Mouse (Mus musculus): ENCODE measurements around the gene Kcnc1.

Gene Kcnc1

GRCm38 (mm10) chr7:46390226-46390625 lies 6.1 kb upstream of the Kcnc1 start:
- POLR2A ChIA-PET: interaction anchor here in 1 of 4 experiments (1.4 kb wide), 1 partner anchor 217 kb away, joined by 5 read pairs; no protein-coding TSS in a partner anchor
- CTCF ChIA-PET: interaction anchor here in 2 of 4 experiments (0.6 to 1.4 kb wide), 3 partner anchors 10 to 249 kb away, joined by 4 read pairs; partner anchors contain the start of gene Sergef (in 1 of the 2)

DNA sequence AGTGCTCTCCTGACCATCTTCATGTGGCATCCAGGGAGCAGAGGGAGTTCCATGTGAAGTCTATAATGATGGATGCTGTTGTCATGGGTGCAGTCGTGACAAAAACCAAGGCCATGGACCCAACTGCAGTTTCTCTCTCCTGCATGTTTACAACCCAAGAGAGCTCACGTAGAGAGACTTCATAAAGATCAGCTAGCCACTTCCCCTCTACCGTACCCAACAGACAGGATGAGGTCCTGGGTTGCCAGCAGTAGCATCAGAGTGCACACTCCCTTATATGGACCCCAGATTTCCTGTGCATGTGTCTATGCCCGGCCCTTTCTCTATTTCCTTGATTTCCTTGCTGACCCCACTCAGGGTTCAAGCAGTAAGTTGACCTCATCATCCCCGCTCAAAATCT lies 4.6 kb upstream of the Kcnc1 start:
- ChIA-PET POLR2A (interaction anchor here in 2 of 4 experiments (1.7 to 2.1 kb wide), 2 partner anchors 10 to 210 kb away, joined by 4 to 7 read pairs; no protein-coding TSS in a partner anchor), CTCF (interaction anchor here (0.7 to 4.0 kb wide), 14 partner anchors 12 to 319 kb away, joined by 3 to 96 read pairs (median 20); partner anchors contain the start of genes Myod1 (in 1 of the 4) and Saal1 (in 1 of the 4))

DNA sequence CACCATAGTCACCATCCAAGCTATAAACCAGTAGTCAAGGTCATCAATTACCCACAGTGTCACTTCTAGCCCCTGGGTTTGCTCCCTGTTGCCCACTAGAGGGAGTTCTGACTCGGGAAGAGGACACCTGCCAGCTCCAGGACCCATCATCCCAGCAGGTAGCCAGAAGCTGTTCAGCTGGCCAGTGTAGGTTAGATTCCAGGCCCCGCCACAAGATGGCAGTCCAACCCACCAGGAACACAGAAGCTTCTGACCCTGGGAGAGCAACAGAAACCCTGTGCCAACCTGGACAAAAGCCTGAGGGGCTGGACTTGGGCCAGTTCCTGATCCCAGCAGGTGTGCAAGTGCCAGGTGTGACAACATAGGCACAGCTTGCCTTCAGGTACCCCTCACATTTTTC lies 3.2 kb upstream of the Kcnc1 start:
- CTCF ChIA-PET: interaction anchor here (0.5 to 4.0 kb wide), 133 partner anchors 9 to 650 kb away, joined by 3 to 96 read pairs (median 5); partner anchors contain the start of genes Myod1 (in 2 of the 4), Sergef (in 2 of the 4), Saal1 (in 1 of the 4) and Ush1c (in 1 of the 4)
- POLR2A ChIA-PET: interaction anchor here (0.6 to 2.2 kb wide), 20 partner anchors 9 to 676 kb away, joined by 3 to 14 read pairs (median 3); no protein-coding TSS in a partner anchor

DNA sequence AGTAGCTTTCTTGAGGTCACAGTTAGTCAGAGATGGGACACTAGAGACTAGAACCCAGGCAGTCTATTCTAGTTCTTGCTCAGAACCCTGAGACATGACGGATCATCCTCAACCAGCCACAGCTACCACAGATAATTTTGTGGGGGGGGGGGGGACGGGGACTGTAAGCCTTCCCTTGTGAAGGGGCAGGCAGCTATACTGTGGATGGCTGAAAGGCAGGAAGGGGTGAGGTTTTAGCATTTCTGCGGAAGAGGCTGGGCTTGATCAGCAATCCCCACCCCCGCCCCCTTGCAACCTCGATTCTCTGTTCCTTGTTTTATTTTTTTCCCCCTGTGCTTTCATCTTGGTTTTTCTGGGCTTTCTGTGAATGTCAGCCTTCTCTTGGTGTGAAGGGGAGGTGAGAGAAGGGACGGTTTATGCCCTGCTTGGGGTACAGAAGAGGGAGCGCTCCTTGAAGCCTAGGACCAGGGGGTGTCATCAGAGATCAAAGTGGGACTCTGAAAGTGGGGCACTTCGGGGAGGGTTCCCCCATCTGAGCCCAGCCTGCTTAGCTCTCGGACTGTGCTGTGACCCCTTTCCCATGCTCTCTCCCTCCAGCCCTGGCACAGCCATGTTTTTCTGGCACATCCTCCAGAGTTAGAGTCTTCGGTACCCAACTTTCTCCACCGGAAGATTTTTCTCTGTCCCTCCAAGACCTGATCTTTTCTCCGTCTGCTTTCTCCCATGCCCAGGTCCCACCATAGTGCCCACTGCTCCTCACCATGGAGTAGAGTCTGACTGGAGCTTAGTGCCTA lies 2.4 kb upstream of the Kcnc1 start:
- ChIA-PET CTCF (interaction anchor here (0.5 to 4.0 kb wide), 109 partner anchors 8 to 622 kb away, joined by 3 to 96 read pairs (median 5); partner anchors contain the start of genes Myod1 (in 2 of the 4), Sergef (in 2 of the 4), Saal1 (in 1 of the 4) and Ush1c (in 1 of the 4)), POLR2A (interaction anchor here (0.6 to 2.2 kb wide), 14 partner anchors 8 to 677 kb away, joined by 3 to 14 read pairs (median 3); no protein-coding TSS in a partner anchor)

DNA sequence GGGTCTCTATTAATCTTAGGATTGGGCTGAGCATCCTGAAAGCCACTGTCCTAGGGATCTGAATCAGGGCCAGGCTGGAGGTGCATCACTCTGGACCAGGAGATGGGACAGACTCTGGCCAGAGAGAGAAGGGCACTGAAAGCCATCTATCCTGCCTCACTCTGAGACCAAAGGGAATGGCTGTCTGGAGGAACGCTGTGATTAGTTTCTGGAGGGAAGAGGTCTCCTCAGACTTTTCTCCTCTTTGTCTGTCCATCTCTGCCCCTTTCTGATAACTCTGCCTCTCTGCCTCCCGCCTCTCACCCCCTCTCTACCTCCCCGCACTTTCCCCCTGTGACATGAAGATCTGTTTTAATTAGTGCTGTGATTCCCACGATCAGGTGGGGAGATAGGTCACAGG lies 1.4 kb upstream of the Kcnc1 start:
- POLR2A ChIA-PET: interaction anchor here in 2 of 4 experiments (1.1 to 1.6 kb wide), 2 partner anchors 207 to 211 kb away, joined by 3 to 4 read pairs; no protein-coding TSS in a partner anchor
- CTCF ChIA-PET: interaction anchor here in 2 of 4 experiments (0.5 to 4.0 kb wide), 5 partner anchors 9 to 212 kb away, joined by 4 to 96 read pairs (median 20); no protein-coding TSS in a partner anchor

DNA sequence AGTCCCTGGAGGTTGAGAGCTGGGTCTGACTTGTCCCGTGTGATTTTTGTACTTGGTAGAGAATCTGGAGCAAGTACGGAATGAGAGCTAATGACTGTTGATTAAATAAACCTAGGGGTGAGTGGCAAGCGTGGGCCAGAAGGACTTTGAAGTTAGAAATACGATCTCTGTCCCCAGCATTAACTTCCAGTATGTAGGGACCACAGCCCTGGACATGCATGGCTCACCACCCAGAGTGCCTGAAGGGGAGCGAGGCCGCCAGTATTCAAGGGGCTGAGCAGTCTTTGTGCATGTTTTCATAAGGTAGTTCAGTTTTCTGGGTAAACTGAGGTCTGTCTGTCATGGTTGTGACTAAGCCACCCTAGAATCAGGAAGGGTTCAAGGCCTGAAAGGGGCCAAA lies 726 bp upstream of the Kcnc1 start:
- ChIA-PET CTCF (interaction anchor here in 3 of 4 experiments (0.9 to 3.3 kb wide), 13 partner anchors 10 to 299 kb away, joined by 3 to 22 read pairs (median 4); partner anchors contain the start of gene Sergef (in 1 of the 3)), POLR2A (interaction anchor here in 3 of 4 experiments (0.9 to 2.8 kb wide), 5 partner anchors 207 to 212 kb away, joined by 3 to 10 read pairs (median 3); no protein-coding TSS in a partner anchor)

DNA sequence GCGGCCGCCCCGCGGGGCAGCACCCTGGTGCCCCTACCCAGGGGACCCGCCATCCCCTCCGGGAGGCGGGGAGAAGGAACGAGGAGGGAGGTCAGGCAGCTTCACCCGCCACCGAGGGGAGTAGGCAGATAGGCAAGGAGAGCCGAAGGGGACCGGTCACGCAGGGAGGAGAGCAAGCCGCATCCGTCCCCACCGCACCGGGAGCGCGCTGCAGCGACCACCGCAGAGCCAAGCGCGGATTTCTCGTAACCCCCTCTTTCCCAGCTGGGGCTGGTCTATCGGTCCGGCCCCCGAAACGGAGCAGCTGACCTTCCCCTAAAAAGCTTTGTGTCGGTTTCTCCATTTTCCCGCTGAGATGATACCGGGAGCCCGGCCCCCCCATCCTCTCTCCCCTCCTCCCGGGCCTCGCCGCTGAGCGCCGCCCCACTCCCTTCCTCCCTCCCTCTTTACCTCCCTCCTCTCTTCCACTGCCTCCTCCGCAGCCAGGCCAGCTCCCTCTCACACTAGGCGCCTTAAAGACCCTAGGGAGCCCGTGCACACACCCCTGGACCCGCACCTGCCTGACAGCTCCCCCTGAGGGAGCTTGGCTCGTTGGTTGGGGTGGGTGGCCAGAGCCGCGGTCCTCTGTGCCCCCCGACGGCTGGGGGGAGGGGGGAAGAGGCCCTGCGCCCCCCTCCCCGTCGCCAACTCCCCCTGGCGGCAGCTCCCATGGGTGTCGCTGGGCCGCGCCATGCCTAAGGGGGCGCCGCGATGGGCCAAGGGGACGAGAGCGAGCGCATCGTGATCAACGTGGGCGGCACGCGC lies 833 bp downstream of the Kcnc1 start:
- POLR2A ChIA-PET: interaction anchor here in 3 of 4 experiments (0.5 to 2.8 kb wide), 6 partner anchors 15 to 211 kb away, joined by 3 to 10 read pairs (median 4); no protein-coding TSS in a partner anchor
- CTCF ChIA-PET: interaction anchor here (0.6 to 3.3 kb wide), 33 partner anchors 8 to 619 kb away, joined by 3 to 22 read pairs (median 4); partner anchors contain the start of genes Abcc8 (in 1 of the 4) and Saal1 (in 1 of the 4)

DNA sequence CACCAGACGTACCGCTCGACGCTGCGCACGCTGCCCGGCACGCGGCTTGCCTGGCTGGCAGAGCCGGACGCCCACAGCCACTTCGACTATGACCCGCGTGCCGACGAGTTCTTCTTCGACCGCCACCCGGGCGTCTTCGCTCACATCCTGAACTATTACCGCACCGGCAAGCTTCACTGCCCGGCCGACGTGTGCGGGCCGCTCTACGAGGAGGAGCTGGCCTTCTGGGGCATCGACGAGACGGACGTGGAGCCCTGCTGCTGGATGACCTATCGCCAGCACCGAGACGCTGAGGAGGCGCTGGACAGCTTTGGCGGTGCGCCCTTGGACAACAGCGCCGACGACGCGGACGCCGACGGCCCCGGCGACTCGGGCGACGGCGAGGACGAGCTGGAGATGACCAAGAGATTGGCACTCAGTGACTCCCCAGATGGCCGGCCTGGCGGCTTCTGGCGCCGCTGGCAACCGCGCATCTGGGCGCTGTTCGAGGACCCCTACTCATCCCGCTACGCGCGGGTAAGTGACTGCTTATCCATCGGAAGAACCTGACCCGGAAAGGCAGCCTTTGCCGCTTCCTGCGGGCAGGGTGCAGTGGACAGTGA lies 1.5 kb downstream of the Kcnc1 start:
- CTCF ChIA-PET: interaction anchor here in 3 of 4 experiments (0.6 to 3.3 kb wide), 18 partner anchors 8 to 618 kb away, joined by 3 to 22 read pairs (median 4); partner anchors contain the start of gene Abcc8 (in 1 of the 3)
- POLR2A ChIA-PET: interaction anchor here in 2 of 4 experiments (1.2 to 2.8 kb wide), 3 partner anchors 14 to 210 kb away, joined by 4 to 10 read pairs (median 5); no protein-coding TSS in a partner anchor

- ChIA-PET CTCF (interaction anchor here in 2 of 4 experiments (1.3 to 2.6 kb wide), 4 partner anchors 21 to 164 kb away, joined by 3 to 13 read pairs (median 7); no protein-coding TSS in a partner anchor), POLR2A (interaction anchor here in 1 of 4 experiments (1.3 to 1.6 kb wide), 2 partner anchors 37 to 207 kb away, joined by 3 to 5 read pairs; no protein-coding TSS in a partner anchor)
These were observed 2.3 kb downstream of the Kcnc1 start for GRCm38 (mm10) chr7:46398612-46399011.

- ChIA-PET POLR2A (interaction anchor here in 1 of 4 experiments (1.3 kb wide), 1 partner anchor 36 kb away, joined by 3 read pairs; no protein-coding TSS in a partner anchor), CTCF (no interaction called here)
These were observed 3.4 kb downstream of the Kcnc1 start for GRCm38 (mm10) chr7:46399676-46400075.

GRCm38 (mm10) chr7:46400346-46400745 lies 4.0 kb downstream of the Kcnc1 start:
- POLR2A ChIA-PET: no interaction called here

DNA sequence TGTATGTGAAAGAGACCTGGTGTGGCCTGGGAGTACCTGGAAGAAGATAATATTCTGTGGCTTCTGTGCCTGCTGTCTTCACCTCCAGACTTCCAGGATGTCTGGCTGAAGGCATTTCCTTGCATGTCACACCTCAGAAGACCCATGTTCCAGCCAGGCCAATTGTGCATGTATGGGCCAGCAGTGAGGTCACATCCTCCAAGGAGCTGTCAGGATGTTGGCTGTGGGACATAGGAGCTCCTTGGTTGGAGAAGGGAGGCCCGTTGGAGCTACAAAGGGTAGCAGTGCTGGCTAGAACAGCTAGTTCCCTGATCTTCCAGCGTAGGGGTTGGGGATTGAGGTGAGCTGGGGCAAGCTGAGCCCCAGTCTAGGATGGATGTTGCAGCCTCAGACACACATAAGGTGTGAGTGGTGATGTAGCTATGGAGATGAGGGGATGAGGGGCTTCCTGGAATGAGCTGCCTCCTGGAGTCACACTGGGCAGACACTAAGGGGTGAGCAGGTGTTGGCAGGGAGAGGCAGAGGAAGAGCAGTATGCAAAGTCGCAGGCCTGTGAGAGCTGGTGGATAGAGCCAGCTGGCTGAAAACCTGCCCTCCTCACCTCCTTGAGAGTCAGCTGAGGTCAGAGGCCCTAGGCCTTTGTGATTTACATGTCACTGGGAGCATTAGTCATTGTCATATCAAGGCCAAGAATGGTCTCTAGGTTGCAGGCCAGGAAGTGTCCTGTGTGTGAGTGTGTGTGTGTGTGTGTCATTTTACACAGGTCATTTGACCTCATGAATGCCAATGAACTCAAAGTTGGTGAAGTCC lies 5.3 kb downstream of the Kcnc1 start:
- CTCF ChIA-PET: interaction anchor here (0.9 to 2.8 kb wide), 8 partner anchors 8 to 134 kb away, joined by 3 to 15 read pairs (median 5); no protein-coding TSS in a partner anchor
- POLR2A ChIA-PET: interaction anchor here in 2 of 4 experiments (0.9 to 1.6 kb wide), 6 partner anchors 8 to 206 kb away, joined by 3 to 5 read pairs (median 3); no protein-coding TSS in a partner anchor

More at GRCm38 (mm10) chr7:46400346-46400745, 4.0 kb downstream of the Kcnc1 start:
- CTCF ChIA-PET: interaction anchor here in 1 of 4 experiments (0.5 kb wide), 1 partner anchor 592 kb away, joined by 3 read pairs; no protein-coding TSS in a partner anchor

DNA sequence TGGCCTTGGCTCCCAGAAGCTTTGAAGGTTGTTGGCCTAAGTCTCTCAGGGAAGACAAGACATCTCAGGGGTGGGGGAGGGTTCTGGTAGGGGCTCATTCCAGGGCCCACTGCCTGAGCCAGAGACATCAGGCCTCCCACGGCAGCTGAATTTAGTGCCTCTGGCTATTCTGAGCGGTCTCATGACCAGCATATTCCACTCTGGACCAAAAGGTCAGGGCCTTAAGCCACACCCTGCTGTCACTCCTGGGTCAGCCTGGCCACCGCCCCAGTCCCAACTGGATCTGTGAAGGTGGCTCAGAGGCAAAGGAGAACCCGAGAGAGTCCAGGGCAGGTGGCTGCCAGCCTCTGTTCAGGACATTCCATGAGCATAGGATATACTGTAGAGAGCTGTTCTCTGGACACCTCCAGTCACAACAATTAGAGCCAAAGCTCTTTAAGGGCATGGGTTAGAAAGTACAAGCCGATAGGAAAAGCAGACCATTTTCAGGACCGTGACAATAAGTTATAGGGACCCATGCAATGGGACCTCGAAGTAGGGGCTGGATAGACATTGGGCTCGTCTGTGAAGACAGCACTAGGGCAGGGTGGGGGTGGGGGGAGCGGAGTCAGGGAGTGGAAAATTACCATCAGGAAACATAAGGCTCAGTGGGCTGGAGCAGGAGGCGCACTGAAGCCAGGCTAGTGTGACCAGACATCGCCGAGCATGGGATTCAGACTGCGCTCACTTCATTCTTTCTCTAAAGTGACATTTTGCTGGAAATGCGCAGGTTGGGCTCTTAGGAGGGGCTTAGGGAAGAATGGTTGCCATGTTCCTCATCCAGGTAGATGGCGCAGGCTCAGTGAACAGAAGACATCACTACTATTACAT lies 7.6 kb downstream of the Kcnc1 start:
- ChIA-PET POLR2A (interaction anchor here in 3 of 4 experiments (0.6 to 1.3 kb wide), 5 partner anchors 11 to 212 kb away, joined by 3 to 5 read pairs (median 4); no protein-coding TSS in a partner anchor), CTCF (interaction anchor here in 3 of 4 experiments (0.5 to 2.8 kb wide), 6 partner anchors 11 to 652 kb away, joined by 3 to 15 read pairs (median 4); no protein-coding TSS in a partner anchor)

DNA sequence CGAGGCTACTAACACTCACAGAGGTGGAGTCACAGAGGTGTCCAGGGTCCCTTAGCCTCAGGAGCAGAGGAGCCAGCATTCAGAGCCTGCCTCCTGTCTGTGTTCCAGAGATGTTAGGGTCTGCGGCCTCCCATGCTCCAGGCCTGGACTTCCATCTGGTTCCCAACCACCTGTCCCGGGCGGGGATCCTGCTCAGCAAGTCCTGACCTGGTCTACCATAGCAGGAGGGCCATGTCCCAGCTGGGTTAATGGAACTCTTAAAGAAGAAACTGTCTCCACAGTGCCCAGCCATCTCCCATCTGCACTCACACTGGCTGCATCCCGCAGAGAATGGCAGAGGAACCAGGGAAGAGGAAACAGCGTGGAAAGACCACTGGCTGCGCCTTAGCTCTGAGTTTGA lies 8.5 kb downstream of the Kcnc1 start:
- ChIA-PET CTCF (interaction anchor here (0.8 to 1.8 kb wide), 7 partner anchors 8 to 203 kb away, joined by 3 to 10 read pairs (median 5); partner anchors contain the start of gene Kcnc1 (in 1 of the 4)), POLR2A (interaction anchor here in 1 of 4 experiments (1.2 kb wide), 1 partner anchor 11 kb away, joined by 3 read pairs; no protein-coding TSS in a partner anchor)

- POLR2A ChIA-PET: no interaction called here
- CTCF ChIA-PET: interaction anchor here in 2 of 4 experiments (1.2 to 1.5 kb wide), 3 partner anchors 11 to 155 kb away, joined by 3 to 4 read pairs (median 4); no protein-coding TSS in a partner anchor
These were observed 12.3 kb downstream of the Kcnc1 start for GRCm38 (mm10) chr7:46408606-46409005.
